Mouse (Mus musculus): ENCODE data around the gene Gm13119.
"Not testable (repeated sequence)": the region's sequence is repeated elsewhere in the genome, so short reads cannot be mapped to it uniquely, and the experiment has no call there.

Gene Gm13119

GRCm38 (mm10) chr4:144357642-144358041 lies at the start of gene Gm13119:
Gene Gm13119, plus strand, starts transcription at chr4:144357942.
- not testable (repeated sequence) for DNase-seq (ENCODE audit: low spot score in 2 of 2)

- DNase-seq (ENCODE audit: low spot score in 2 of 2): not testable (repeated sequence)
These were observed 44.9 kb upstream of the Gm13119 start for GRCm38 (mm10) chr4:144312666-144313460.

GRCm38 (mm10) chr4:144329949-144330348 lies 27.8 kb upstream of the Gm13119 start, which contains the start of gene Gm13128:
Gene Gm13128, plus strand, starts transcription at chr4:144330249.
- not testable (repeated sequence) for DNase-seq (ENCODE audit: low spot score in 2 of 2)

- not testable (repeated sequence) for DNase-seq (ENCODE audit: low spot score in 2 of 2)
These were observed 21.9 kb upstream of the Gm13119 start for GRCm38 (mm10) chr4:144335856-144336255.

GRCm38 (mm10) chr4:144377911-144378310 lies 20.2 kb downstream of the Gm13119 start, which contains the start of gene Pramef20:
Gene Pramef20, minus strand, starts transcription at chr4:144377933.
- no peak for DNase-seq (ENCODE audit: low spot score in 2 of 2)

GRCm38 (mm10) chr4:144396316-144396715 lies 38.6 kb downstream of the Gm13119 start:
- no peak for DNase-seq (ENCODE audit: low spot score in 2 of 2)

- DNase-seq (ENCODE audit: low spot score in 2 of 2): no peak
These were observed 45.0 kb downstream of the Gm13119 start for GRCm38 (mm10) chr4:144402712-144403111.

GRCm38 (mm10) chr4:144404456-144405086 lies 46.8 kb downstream of the Gm13119 start:
- DNase-seq (ENCODE audit: low spot score in 2 of 2): no peak

GRCm38 (mm10) chr4:144406261-144406660 lies 48.5 kb downstream of the Gm13119 start:
- DNase-seq (ENCODE audit: low spot score in 2 of 2): no peak

- no peak for DNase-seq (ENCODE audit: low spot score in 2 of 2)
These were observed 50.5 kb downstream of the Gm13119 start, which contains the start of gene Pramef12 for GRCm38 (mm10) chr4:144408290-144408689. Gene Pramef12, minus strand, starts transcription at chr4:144408464.
